28 mouse cellular contexts compared by ENCODE assay signal in genomic region chr11:116512987-116513386, GRCm38 (mm10). TPM values are rescaled to one million over a fixed set of nuclear protein-coding genes. Genes with fewer than 3 reads are reported as not detected.
DNase-seq lines count a peak whose midpoint lies in the region; ATAC-seq and TF ChIP-seq lines count a peak whose summit lies in the region.
"Had no signal": no experiment of that assay in that cellular context is flagged by ENCODE, and none has a peak within 500 bp of the region (broad histone marks: within the 10 kb centered on the region; RNA-seq: fewer than 3 reads in every experiment).

No protein-coding gene starts in this region.

- H3K36me3 ChIP-seq in stomach, embryonic 15.5 days: no peaks in the 10 kb centered on the region
- no peaks in the 10 kb centered on the region for H3K36me3 ChIP-seq in stomach, postnatal 0 days (ENCODE audit: control insufficient read depth, insufficient read depth, low read length)
- H3K36me3 ChIP-seq: embryonic facial prominence, embryonic 13.5 days; embryonic facial prominence, embryonic 15.5 days; forebrain, embryonic 10.5 days; forebrain, embryonic 12.5 days; G1E had no signal

- no peaks in the 10 kb centered on the region for H3K27me3 ChIP-seq in stomach, embryonic 15.5 days (replicated peaks)
- H3K27me3 ChIP-seq in stomach, postnatal 0 days (ENCODE audit: control insufficient read depth, insufficient read depth, low read length): no peaks in the 10 kb centered on the region
- H3K27me3 ChIP-seq: embryonic facial prominence, embryonic 15.5 days had no signal

- no peak overlapping the region for H3K4me3 ChIP-seq in stomach, embryonic 15.5 days (replicated peaks)
- no peak overlapping the region for H3K4me3 ChIP-seq in stomach, postnatal 0 days (ENCODE audit: low read depth, low read length)
- H3K4me3 ChIP-seq: embryonic facial prominence, embryonic 13.5 days; embryonic facial prominence, embryonic 15.5 days; erythroblast, embryonic 14.5 days; forebrain, embryonic 10.5 days; forebrain, embryonic 12.5 days had no signal

- TF ChIP-seq EP300 in stomach, postnatal 0 days (optimal IDR thresholded peaks at IDR 0.05): no peak

- peak; percentile 47; the same call in 1 of the 2 replicates for ATAC-seq in frontal cortex, adult (ENCODE audit: low TSS enrichment)
- no peak for ATAC-seq in stomach, embryonic 15.5 days (ENCODE audit: insufficient read depth, low FRiP score, low read depth)
- ATAC-seq in stomach, postnatal 0 days (ENCODE audit: low FRiP score, low TSS enrichment): no peak
- ATAC-seq: CD4-positive, CD25-positive, alpha-beta regulatory T cell, adult 4 months; forebrain, embryonic 14.5 days; forebrain, embryonic 16.5 days had no signal

- H3K4me1 ChIP-seq in stomach, embryonic 15.5 days: peaks cover 9% of the 10 kb centered on the region; the same call in 1 of the 2 replicates
- no peaks in the 10 kb centered on the region for H3K4me1 ChIP-seq in stomach, postnatal 0 days (replicated peaks; ENCODE audit: control insufficient read depth, insufficient read depth)

- H3K9ac ChIP-seq in stomach, embryonic 15.5 days: no peak overlapping the region
- no peak overlapping the region for H3K9ac ChIP-seq in stomach, postnatal 0 days (ENCODE audit: low read length)
- H3K9ac ChIP-seq: embryonic facial prominence, embryonic 13.5 days; embryonic facial prominence, embryonic 15.5 days; forebrain, embryonic 12.5 days had no signal

- H3K4me2 ChIP-seq in stomach, embryonic 15.5 days: no peak overlapping the region
- no peak overlapping the region for H3K4me2 ChIP-seq in stomach, postnatal 0 days (replicated peaks; ENCODE audit: low read depth)
- H3K4me2 ChIP-seq: embryonic facial prominence, embryonic 13.5 days; embryonic facial prominence, embryonic 15.5 days; forebrain, embryonic 12.5 days had no signal

- peak overlapping the region; percentile 44; the same call in 1 of the 2 replicates for H3K27ac ChIP-seq in stomach, embryonic 15.5 days
- H3K27ac ChIP-seq in stomach, postnatal 0 days (replicated peaks): no peak overlapping the region
- H3K27ac ChIP-seq: embryonic facial prominence, embryonic 13.5 days; embryonic facial prominence, embryonic 15.5 days; forebrain, embryonic 10.5 days; forebrain, embryonic 12.5 days had no signal

- TF ChIP-seq CTCF in stomach, postnatal 0 days (IDR thresholded peaks at IDR 0.05; ENCODE audit: low read depth): no peak

- no peaks in the 10 kb centered on the region for H3K9me3 ChIP-seq in stomach, embryonic 15.5 days
- no peaks in the 10 kb centered on the region for H3K9me3 ChIP-seq in stomach, postnatal 0 days (ENCODE audit: control insufficient read depth, low read length)
- H3K9me3 ChIP-seq: embryonic facial prominence, embryonic 13.5 days; embryonic facial prominence, embryonic 15.5 days; forebrain, embryonic 12.5 days; G1E had no signal

- 72% methylated on average over 6 of the region's 6 CpGs for WGBS in stomach, embryonic 15.5 days
- 79% methylated on average over 6 of the region's 6 CpGs for WGBS in stomach, postnatal 0 days

- no peak for DNase-seq in frontal cortex, postnatal 25 days (ENCODE audit: low spot score in 2 of 2)
- DNase-seq in layer of hippocampus, adult 9-11 months: peak; percentile 64
- DNase-seq in layer of hippocampus, postnatal 10 days (ENCODE audit: low spot score in 2 of 2): no peak
- DNase-seq in stomach, postnatal 0 days (ENCODE audit: low spot score): no peak
- DNase-seq: adrenal gland, adult 2 months; adrenal gland, postnatal 10 days; adrenal gland, postnatal 25 days; B cell, adult 2 months; cerebellum, adult 11 months; cerebellum, adult 18-20 months; cerebellum, adult 8-10 months; cerebellum, adult 9-11 months; cerebellum, postnatal 14 days; cerebellum, postnatal 36 days; embryo, embryonic 11 days had no signal

RNA-seq across cellular contexts. Expression of gene Sphk1, which starts 17.7 kb away (rescaled TPM):
- total RNA-seq in layer of hippocampus, postnatal 10 days (2021): 1 to 10 TPM; 1.7 to 2.1 TPM
- polyA plus RNA-seq in stomach, embryonic 15.5 days (2015; fragmentation: Nextera tagmentation; extraction: Ambion mirVana): 15.3 and 20.7 TPM in 2 replicates
- polyA plus RNA-seq in stomach, postnatal 0 days (2015; fragmentation: Nextera tagmentation; extraction: Ambion mirVana): 7.9 and 10.0 TPM in 2 replicates

RNA-seq across cellular contexts. Expression of gene Prpsap1, which starts 19.0 kb away (rescaled TPM):
- 10 to 100 TPM; 89.8 to 90.7 TPM for total RNA-seq in layer of hippocampus, postnatal 10 days (2021)
- polyA plus RNA-seq in stomach, embryonic 15.5 days (2015; fragmentation: Nextera tagmentation; extraction: Ambion mirVana): 196 and 218 TPM in 2 replicates
- 94.0 and 97.1 TPM in 2 replicates for polyA plus RNA-seq in stomach, postnatal 0 days (2015; fragmentation: Nextera tagmentation; extraction: Ambion mirVana)

RNA-seq across cellular contexts. Expression of gene Qrich2, which starts 46.9 kb away (rescaled TPM):
- under 1 TPM in 1 of 2 experiments, not detected in 1; 0.18 TPM for total RNA-seq in layer of hippocampus, postnatal 10 days (2021)
- polyA plus RNA-seq in stomach, embryonic 15.5 days (2015; fragmentation: Nextera tagmentation; extraction: Ambion mirVana): 0.46 and 0.50 TPM in 2 replicates
- polyA plus RNA-seq in stomach, postnatal 0 days (2015; fragmentation: Nextera tagmentation; extraction: Ambion mirVana): 0.08 and 0.16 TPM in 2 replicates
- total RNA-seq: adrenal gland, adult 2 months; adrenal gland, postnatal 10 days; adrenal gland, postnatal 25 days; common myeloid progenitor, adult 5-6 weeks had no signal
- polyA plus RNA-seq: CD4-positive, CD25-positive, alpha-beta regulatory T cell, adult 4 months; embryonic facial prominence, embryonic 11.5 days; erythroblast, embryonic 14.5 days; forebrain, embryonic 12.5 days; forebrain, embryonic 14.5 days had no signal
